Mouse (Mus musculus) hematopoietic multipotent progenitor cell, adult 10-12 weeks (in vitro differentiated cells): ENCODE measurements around the gene Thsd1. TPM values are rescaled to one million over a fixed set of nuclear protein-coding genes. Genes with fewer than 3 reads are reported as not detected.

Source experiments
- polyA plus RNA-seq: library from polyadenylated mRNA; stranded (reverse); fragments of >175 nt; gene quantifications from 2 replicates; pipeline ENCODE4 v1.2.3, GENCODE M21; 2012; ENCODE audit warnings: low replicate concordance

Gene Thsd1
- polyA plus RNA-seq = 0.54 and 0.64 TPM in 2 replicates

GRCm38 (mm10) chr8:22227061-22227877, at the start of gene Thsd1:
TSS of gene Thsd1 (plus strand) at chr8:22227313.

GRCm38 (mm10) chr8:22185431-22186397, 41.4 kb upstream of the Thsd1 start, which contains the start of gene Ckap2:
TSS of gene Ckap2 (minus strand) at chr8:22185819.

GRCm38 (mm10) chr8:22192660-22193431, 34.3 kb upstream of the Thsd1 start, which contains the start of gene Vps36:
TSS of gene Vps36 (plus strand) at chr8:22192809.

GRCm38 (mm10) chr8:22282999-22283491, 55.9 kb downstream of the Thsd1 start, which contains the start of gene Tpte:
TSS of gene Tpte (plus strand) at chr8:22283441.

Other genes starting within 250 kb of the Thsd1 start
- gene Atp7b, start 167.0 kb upstream of the Thsd1 start, polyA plus RNA-seq = 0.60 and 2.2 TPM in 2 replicates
- 0.41 and 1.0 TPM in 2 replicates for gene Alg11, start 166.6 kb upstream of the Thsd1 start, polyA plus RNA-seq
- not detected in 2 replicates for gene Nek5, start 102.3 kb upstream of the Thsd1 start, polyA plus RNA-seq
- 1.3 and 2.1 TPM in 2 replicates for gene Nek3, start 60.9 kb upstream of the Thsd1 start, polyA plus RNA-seq
- 1.2 and 2.3 TPM in 2 replicates for gene Ckap2, start 41.5 kb upstream of the Thsd1 start, polyA plus RNA-seq
- gene Vps36, start 34.5 kb upstream of the Thsd1 start, polyA plus RNA-seq = 5.9 and 8.5 TPM in 2 replicates
- gene Tpte, start 56.1 kb downstream of the Thsd1 start, polyA plus RNA-seq = not detected in 2 replicates
- 2.6 and 3.1 TPM in 2 replicates for gene Slc25a15, start 171.3 kb downstream of the Thsd1 start, polyA plus RNA-seq
- 0.78 and 2.0 TPM in 2 replicates for gene Mrps31, start 184.0 kb downstream of the Thsd1 start, polyA plus RNA-seq